Mouse (Mus musculus) spleen, adult 12 weeks (tissue): Measurements from ENCODE around the gene Arhgap10.
A peak's percentile ranks its signal among the peaks of the same experiment; 100 is the strongest.

Experiments used
- DNase-seq: peaks from one replicate; pipeline ENCODE4 v3.0.0; 2022; ENCODE audit warnings: low spot score

Arhgap10 gene

GRCm38 (mm10) chr8:77517301-77518200 lies at the start of gene Arhgap10:
Arhgap10 (minus strand) TSS chr8:77517953.
- peak; percentile 44 for DNase-seq

- no peak for DNase-seq
Observed at GRCm38 (mm10) chr8:77561441-77561840, 43.7 kb upstream of the Arhgap10 start.

GRCm38 (mm10) chr8:77552491-77552890 lies 34.7 kb upstream of the Arhgap10 start:
- DNase-seq = no peak

GRCm38 (mm10) chr8:77549881-77550580 lies 32.3 kb upstream of the Arhgap10 start:
- DNase-seq = no peak

GRCm38 (mm10) chr8:77549121-77549706 lies 31.5 kb upstream of the Arhgap10 start, which contains the start of gene Prmt9:
Prmt9 (plus strand) TSS chr8:77549397.
- DNase-seq = peak; percentile 87

GRCm38 (mm10) chr8:77545616-77546015 lies 27.9 kb upstream of the Arhgap10 start:
- no peak for DNase-seq

- DNase-seq = no peak
Observed at GRCm38 (mm10) chr8:77544428-77544827, 26.7 kb upstream of the Arhgap10 start.

GRCm38 (mm10) chr8:77543152-77543777 lies 25.5 kb upstream of the Arhgap10 start:
- DNase-seq = no peak

GRCm38 (mm10) chr8:77538256-77538655 lies 20.5 kb upstream of the Arhgap10 start:
- DNase-seq = no peak

- DNase-seq = no peak
Observed at GRCm38 (mm10) chr8:77536821-77537220, 19.1 kb upstream of the Arhgap10 start.

- no peak for DNase-seq
Observed at GRCm38 (mm10) chr8:77535026-77535595, 17.4 kb upstream of the Arhgap10 start.

- no peak for DNase-seq
Observed at GRCm38 (mm10) chr8:77534358-77534992, 16.7 kb upstream of the Arhgap10 start.

GRCm38 (mm10) chr8:77526130-77526529 lies 8.4 kb upstream of the Arhgap10 start:
- no peak for DNase-seq

- DNase-seq = no peak
Observed at GRCm38 (mm10) chr8:77524906-77525305, 7.2 kb upstream of the Arhgap10 start.

GRCm38 (mm10) chr8:77524018-77524615 lies 6.4 kb upstream of the Arhgap10 start:
- no peak for DNase-seq

GRCm38 (mm10) chr8:77522984-77523383 lies 5.2 kb upstream of the Arhgap10 start:
- no peak for DNase-seq

- no peak for DNase-seq
Observed at GRCm38 (mm10) chr8:77521028-77521785, 3.5 kb upstream of the Arhgap10 start.

- no peak for DNase-seq
Observed at GRCm38 (mm10) chr8:77520601-77521000, 2.8 kb upstream of the Arhgap10 start.

- no peak for DNase-seq
Observed at GRCm38 (mm10) chr8:77518201-77519115, 705 bp upstream of the Arhgap10 start.
